Mouse (Mus musculus) erythroid progenitor cell, adult 5-6 weeks (primary cell): ENCODE measurements around the gene Tank. TPM values are rescaled to one million over a fixed set of nuclear protein-coding genes. Genes with fewer than 3 reads are reported as not detected.

Experiments used
- ATAC-seq: replicated peaks from 2 replicates; pipeline ENCODE4 v1.8.0; 2016; ENCODE audit warnings: moderate number of reproducible peaks, mild to moderate bottlenecking, moderate TSS enrichment, inconsistent platforms; ENCODE audit not compliant: poor library complexity, low FRiP score, severe bottlenecking
- total RNA-seq, 2 experiments: library from RNA; stranded (forward) in 1 of 2; stranded (reverse) in 1 of 2; fragments of 150-400 nt in 1 of 2; fragments of 186-747, 209-891 nt in 1 of 2; gene quantifications; 2 replicates each; pipeline versions ENCODE4 v1.2.3 to v1.2.4; 2015 to 2017; ENCODE audit warnings: low replicate concordance in 2 of 2

Tank gene
- 96.6 and 128 TPM in 2 replicates for total RNA-seq (2015; ENCODE audit: low replicate concordance)
- total RNA-seq (2017; ENCODE audit: low replicate concordance): 73.3 and 83.4 TPM in 2 replicates

DNA sequence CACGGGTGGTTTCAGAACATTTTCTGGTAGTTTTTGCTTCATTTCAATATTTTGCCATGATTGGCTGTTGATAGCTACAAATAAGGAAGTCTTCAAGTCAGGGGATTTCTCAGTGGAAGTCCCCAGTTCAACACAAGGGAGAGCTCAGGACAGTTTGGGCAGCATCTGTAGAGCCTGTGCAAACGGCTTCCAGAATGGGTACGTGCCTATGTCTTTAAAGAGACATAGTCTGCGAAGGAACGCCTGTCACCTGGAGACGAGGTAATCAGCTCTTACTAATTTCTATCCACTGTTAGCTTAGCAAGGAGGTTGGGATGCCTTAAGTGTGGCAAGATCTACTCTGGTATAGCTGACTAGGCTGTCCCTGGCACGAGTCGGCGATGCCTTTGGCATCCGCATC lies at the start of gene Tank:
Tank (plus strand) TSS at position 153 of the 400 bp plus-strand sequence.
- no peak for ATAC-seq

DNA sequence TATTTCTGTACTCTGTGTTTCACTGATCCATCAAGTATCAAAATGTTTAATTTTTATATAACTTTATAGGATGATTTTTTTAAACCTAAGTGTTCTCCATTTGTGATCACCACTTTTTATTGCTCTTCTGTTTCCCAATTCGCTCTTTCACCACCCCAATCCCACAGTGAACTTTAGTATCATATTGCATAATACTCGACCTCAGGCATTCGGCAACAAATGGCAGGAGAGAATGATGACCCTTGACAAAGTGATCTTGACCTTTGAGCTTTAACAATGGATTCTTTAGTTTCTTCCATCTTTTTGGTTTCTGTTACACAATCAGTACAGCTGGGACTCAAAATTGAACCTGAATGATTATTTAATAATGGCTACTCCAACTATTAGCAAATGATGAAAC lies 46.1 kb upstream of the Tank start:
- no peak for ATAC-seq

DNA sequence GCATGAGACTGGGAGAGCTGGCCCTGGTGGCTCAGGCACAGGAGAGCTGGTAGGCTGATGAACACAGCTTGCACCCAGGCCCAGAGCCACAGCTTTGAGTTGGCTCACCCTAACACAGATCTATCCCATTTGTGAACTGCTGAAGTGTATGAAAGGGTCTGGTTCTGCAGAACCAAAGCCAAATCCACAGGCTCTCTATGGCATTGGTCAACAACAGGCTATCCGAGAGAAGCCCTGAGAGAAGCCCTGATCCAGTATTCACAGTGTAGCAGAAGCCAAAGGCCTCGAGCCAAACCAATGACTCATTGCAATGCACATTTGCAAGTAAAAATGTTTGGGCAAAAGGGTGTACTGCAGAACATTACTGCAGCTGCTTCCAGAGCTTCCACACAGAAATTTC lies 45.3 kb upstream of the Tank start:
- no peak for ATAC-seq

DNA sequence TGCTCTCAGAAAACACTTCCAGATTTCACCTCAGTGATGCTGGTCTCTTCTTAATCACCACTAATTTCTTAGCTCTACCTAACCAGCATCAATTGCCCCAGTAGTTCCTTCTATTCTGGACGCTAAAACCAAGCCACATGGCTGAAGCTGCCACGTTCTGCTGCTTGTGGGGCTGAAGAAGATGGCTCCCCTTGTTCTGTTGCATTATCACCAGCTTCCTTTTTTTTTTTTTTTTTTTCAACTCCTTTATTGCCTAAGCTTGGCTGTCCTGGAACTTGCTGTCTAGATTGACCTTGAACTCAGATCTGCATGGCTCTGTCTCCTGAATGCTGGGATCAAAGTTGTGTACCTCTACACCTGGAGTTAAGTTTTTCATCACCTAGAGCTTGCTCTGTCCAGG lies 41.5 kb upstream of the Tank start:
- ATAC-seq: no peak

DNA sequence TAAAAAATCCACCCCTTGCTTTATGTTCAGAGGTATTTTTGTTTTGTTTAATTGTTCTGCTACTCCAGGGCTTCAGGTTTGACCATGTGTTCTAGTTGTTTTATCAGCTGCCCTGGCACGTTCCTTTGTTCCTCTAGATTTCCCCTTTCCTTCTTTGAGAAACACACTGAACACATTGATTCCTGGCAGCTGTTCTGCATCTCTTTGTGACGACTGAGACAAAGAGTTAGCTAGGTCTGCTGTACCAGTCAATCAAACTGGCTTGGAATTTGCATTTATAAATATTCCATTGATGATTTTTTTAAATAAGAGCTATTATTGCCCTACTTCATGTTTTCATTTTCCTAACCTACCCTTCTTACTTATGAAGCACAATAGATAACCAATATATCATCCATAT lies 39.0 kb upstream of the Tank start:
- no peak for ATAC-seq

DNA sequence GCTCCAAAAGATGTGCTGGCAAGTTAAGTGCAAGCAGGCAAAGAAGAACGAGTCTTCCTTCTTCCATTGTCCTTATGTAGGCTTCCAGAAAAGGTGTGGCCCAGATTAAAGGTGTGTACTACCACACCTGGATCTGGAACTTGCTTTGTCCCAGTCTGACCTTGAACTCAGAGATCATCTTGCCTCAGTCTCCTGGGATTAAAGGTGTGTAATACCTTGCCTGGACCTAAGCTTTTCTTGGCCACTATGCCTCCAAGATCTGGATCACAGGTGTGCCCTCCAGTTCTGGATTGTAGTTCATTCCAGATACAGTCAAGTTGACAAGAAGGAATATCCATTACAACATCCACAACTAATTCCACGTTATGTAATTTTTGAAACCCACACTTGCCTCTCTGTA lies 36.0 kb upstream of the Tank start:
- no peak for ATAC-seq

DNA sequence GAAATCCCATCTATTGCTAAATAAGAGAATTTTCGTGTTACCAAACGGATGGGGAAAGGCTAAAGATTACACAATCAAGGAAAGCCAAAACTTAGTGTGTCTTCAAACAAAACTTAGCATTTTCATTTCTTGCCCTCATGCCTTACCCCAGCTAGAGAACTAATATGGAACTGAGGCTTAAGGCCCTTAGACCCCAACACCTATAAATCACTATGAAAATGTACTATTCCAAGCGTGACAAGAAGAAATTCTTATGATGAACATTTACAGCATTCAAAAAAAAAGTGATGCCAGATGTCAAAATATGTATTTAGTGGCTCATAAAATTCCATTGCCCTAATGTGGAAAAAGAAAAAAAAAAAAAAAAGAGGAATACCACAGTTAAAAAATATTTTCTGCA lies 32.7 kb upstream of the Tank start:
- no peak for ATAC-seq

DNA sequence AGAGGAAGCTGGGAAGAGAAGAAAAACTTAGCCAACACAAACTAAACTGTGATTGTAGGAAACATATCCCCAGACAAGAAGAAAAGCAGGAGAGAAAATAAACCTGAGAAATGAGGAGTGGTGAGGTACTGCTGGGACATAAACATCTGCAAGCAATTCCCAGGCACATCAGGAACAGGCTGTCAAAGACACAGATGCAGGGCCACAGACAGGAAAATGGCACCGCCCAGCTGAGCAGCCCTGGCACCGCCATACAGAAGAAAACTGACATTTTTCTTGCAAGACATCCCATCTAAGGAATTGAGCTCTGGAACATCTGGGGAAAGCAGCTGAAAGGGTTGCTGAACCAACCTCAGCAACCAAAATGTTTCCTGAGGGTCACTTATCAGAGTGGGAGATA lies 30.4 kb upstream of the Tank start:
- no peak for ATAC-seq

DNA sequence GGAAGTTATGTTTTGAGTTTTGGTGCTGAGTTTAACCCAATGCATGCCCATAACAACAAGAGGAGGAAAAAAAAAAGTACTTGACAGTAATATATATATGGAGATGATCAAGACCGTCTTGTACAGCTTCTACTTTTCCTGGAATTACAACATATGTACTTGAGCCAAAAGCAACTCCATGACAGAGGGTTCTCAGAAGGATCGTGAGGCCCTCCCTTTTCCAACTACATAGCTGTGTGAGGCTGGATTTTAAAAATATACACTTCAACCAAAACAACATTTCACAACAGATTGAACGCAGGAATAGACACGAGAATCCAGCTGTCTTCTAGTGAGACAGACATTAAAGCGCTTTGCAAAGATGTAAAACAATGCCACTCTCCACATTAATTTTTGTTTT lies 26.7 kb upstream of the Tank start:
- ATAC-seq: no peak

DNA sequence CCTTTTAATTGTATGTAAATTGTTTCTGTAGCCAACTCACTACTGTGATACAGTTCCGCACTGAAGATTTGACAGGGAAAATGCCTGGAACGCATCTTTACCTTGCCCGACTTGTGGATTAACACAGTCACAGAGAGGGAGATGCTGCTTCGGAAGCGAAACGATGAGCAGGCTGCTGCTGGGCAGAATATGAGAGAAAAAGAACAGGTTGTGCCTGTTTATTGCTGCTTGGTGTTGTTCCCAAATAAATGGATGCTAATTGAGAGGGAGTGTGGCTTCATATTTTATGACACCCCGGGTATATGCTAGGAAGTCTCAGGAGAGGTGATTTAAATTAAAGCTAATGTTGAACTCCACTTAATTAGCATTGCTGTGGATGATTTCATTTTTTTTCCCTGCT lies 23.0 kb upstream of the Tank start:
- no peak for ATAC-seq

DNA sequence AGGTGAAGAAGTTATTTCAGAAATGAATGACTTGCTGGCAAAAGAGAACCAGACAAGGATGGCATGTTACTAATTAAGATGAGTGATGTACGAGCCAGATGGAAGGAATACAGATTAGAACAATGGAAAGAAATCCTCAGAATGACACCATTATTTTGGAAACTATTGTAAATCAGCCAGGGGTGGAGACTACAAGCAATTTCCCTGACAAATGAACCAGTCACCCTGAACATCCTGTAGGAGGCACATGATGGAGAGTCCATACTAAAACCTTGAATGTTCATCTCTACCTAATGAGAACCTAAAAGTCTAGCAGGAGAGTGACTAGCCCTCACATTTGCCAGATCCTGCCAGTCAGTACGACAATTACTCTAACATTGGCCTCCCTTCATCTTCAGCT lies 22.6 kb upstream of the Tank start:
- ATAC-seq: no peak

DNA sequence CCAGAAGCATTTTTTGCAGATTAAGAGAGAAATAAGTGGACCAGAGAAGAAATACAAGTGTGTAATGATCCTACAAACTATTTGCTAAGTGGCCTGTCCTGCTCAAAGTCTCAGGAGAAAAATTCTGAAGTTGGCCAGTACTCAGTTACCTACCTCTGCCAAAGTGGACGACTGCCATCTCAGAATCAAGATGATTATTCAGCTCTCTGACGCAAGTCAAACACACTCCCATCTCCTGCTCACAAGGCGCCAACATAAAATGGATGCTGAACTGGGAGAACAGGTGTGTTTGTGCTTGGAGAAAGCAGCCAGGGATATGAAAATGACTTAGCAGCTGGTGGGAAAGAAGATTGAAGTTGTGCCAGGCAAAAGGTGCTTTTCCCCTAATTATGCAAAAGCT lies 21.7 kb upstream of the Tank start:
- ATAC-seq: no peak

DNA sequence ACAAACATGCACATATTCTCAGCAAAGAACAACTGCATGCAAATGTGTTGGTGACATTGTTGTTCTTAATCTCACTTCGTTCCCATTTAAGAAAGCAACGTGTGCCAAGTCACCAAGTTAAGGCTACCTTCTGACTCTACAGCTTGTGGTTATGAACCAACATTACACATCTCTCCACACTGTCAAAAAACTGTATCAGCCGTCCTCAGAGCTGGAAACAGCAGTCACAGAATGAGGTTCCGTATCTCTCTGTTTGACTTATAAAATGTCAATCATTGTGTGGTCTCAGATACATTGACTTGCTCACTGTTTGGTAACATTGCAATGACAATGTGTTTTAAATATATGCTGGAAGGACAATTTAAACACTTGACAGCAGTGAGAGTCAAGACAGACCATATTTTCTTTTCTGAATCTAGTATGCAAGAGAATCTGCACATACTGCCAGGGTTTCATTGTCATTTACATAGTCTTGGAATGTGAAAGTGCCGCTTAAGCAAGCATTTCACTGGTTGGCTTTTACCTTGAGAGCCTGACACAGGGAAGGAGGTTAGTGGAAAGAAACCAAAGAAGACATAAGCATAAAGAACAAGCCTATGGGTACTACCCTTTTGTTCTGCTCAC lies 20.4 kb upstream of the Tank start:
- ATAC-seq: no peak

DNA sequence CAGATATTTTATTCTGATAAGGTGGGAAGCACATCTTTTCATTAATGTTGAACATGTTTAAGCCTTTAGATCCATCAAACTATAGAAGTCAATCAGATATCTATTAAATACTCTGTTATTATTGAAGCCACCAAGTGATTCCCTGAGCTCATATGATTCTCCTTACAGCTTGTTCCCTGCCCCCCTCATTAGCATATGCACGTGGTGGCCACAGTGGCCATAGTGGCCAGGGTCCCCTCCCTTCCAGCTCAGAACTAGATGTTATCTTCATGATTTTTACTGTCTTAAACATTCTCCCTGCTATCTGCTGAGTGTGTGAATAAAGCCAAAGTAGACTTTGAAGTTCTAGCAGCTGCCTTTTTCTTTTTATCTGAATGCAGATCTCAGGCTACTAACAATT lies 17.3 kb upstream of the Tank start:
- no peak for ATAC-seq

DNA sequence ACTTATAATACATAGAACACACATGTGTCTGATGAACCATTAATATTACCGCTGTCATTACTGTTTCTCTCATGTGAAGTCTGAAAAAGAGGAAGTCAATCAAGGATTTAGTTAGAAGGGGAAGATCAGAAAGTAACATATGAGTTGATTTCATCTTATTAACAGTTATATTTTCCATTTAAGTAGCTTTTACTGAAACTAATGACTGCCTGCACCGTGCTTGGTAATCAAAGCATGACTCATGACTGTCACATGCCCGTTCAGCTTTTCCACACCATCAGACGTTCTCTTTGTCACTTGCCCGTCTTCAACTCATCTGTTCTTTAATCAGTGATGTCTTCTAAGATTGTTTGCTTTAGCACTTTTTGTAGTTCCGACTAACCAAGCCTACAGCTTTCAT lies 15.2 kb upstream of the Tank start:
- no peak for ATAC-seq

DNA sequence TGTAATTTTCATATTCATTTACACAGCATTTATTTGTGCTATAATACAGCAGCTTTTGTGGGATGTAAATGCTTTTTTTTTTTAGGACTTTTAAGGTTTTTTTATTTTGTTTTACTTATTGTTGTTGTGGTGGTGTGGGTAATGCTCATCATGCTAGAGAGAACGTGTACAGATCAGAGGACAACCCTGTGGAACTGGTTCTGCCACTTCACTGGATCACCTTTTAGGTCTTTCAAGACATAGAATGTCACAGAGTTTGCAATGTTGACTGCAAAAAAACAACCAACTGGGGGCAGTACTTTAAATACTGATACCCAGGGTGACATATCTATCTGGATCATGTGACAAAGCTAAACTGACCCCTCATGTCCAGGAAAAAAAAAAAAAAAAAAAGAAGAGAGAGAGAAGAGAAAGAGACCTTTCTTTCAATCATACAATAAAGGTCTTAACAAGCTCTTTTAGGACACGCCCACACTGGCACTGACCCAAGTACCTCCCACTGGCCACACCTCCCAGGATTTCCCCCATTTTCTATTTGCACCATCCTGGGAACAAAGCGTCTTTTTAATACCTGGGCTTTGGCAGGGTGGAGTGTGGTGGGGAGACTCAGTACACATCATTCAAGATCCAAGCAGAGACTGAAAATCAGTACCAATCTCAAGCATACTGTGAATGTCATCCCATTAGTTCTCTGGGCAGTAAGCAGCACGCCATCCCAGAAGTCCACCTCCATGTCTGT lies 11.2 kb upstream of the Tank start:
- no peak for ATAC-seq

DNA sequence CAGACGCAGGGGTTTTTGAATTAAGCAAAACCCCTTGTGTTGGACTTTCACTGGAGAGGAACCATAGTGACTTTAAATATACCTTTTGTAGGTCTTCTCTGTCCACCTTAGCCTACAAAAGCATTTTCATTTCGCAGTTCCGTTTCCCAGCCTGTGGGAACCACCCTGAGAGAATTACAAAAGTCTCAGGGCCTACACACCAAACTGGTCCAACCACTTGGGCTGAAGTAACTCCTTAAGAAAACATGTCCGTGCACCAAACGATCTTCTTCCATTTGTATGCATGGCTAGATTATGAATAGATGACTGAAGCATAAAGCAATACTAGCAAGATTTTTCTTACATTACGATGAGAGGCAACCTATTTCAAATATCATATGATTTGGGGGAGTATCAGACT lies 9.2 kb upstream of the Tank start:
- ATAC-seq: no peak

DNA sequence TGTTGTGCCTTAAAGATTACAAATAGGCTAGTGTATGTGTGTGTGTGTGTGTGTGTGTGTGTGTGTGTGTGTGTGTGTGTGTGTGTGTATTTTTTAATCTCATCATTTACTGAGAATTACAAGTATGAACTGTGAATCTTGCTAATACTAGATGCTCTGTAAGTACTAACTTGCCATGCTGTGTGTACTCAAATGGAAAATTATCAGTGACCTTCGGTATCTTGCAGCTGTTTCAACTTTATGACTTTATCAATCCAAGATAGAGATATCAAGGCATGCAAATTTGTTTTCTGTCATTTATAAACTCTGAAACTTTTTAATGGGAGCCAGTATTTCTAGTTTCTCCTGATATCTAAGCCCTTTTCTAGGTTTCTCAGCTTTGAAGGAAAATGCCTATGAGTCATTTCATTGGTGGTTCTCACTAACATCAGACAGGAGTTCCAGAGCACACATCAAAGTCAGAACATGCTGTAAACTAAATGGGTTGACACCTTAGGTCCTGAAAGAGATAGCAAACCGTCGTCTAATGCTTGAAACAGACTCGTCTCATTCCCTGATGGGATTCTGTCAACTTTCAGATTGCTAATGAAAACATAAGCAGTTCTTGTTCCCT lies 6.9 kb upstream of the Tank start:
- no peak for ATAC-seq

DNA sequence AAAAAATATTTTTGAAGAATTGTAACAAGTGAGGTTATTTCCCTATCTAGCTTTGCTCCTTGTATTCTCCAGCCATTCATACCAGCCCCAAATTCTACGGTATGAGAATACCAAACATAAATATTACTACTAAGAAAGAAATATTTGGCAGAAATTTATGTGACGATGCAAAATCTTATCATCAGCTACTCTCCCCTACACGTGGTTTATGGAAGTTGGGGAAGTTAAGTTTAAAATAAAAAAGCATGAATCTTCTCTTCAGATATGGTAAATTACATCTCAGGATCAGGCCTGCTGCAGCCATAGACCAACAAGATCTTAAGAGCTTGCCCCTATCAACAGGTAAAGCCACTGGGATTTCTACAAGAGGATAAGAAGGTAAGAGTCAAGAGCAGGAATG lies 1.9 kb upstream of the Tank start:
- no peak for ATAC-seq

DNA sequence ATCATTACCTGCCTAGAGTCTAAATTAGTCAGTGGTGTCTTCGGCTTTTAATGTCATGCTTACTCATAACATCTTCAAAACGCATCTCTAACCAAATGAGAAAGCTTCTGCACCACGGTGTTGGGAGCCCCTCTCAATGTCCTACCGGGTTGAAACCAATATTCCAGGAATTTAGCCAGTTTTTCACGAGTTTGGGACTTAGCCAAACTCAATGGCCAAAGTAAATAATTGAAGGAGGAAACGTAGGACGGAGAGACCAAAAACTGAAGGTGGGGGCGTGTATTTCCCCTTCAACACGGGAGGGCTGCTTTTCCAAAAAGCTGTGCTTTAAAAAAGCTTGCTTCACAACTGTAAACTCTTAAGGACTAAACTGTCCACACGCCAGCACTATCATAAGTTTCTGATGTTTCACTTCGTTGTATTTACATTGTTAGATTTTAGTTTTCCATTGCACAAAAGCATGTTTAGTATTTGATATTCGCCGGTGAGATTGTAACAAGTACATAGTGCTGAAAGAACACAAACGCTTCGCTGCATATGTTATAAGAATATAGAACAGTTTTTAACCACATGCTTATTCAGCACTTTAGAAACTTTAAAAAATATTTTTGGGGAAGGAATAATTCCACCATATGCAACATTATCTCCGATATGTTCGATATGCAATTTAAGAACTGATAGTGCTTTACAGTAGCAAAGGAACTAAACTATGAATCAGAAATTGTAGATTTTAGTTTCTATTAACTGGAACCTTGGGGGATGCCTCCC lies 1.3 kb upstream of the Tank start:
- ATAC-seq: no peak

DNA sequence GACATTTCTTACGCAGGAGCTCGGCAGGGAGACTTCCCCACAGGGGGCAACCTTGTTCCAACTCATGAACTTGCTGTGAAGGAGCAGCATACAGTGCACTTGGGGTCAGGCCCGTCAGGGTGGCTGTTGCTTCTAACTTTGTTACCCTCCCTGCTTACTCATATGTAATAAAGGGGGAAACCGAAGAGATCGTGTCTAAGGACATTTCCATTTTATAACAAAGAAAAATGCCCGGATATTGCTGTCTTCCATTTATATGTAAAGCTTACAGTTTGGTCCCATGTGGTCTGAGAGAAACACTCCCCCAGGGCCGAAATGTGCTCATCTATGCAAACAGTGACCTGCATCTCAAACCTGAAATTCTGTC lies 706 bp upstream of the Tank start:
- ATAC-seq: no peak
